ENCODE assay signal across 14 mouse cellular contexts in the genomic region with DNA sequence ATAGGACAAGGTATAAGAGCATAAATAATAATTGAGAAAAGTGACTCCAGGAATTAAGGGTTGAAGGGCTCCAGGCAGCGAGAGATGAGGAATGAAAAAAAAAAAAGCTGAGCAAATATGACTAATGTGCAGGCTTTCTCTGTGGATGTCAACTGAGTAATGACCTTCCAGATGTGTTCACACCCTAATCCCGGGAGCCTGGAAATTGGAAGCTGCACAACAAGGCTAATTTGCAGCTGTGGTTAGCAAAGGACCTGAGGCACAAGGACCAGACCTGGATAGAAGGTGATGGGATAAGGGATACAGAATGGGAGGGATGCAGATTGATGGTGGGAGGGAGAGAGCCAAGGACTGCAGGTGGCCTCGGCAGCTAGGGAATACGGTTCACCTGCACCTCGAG.
"Had no signal": no experiment of that assay in that cellular context is flagged by ENCODE, and none has a peak within 500 bp of the region (broad histone marks: within the 10 kb centered on the region; RNA-seq: fewer than 3 reads in every experiment).

No protein-coding gene starts in this region.

- ATAC-seq: midbrain, embryonic 15.5 days had no signal

- H3K27ac ChIP-seq: kidney, embryonic 15.5 days; liver, embryonic 15.5 days; macrophage; midbrain, embryonic 15.5 days; neural tube, embryonic 12.5 days had no signal

- H3K4me1 ChIP-seq: kidney, embryonic 15.5 days; liver, embryonic 15.5 days; megakaryocyte, embryonic 14.5 days; midbrain, embryonic 15.5 days had no signal

- H3K36me3 ChIP-seq: kidney, embryonic 15.5 days; liver, embryonic 15.5 days; midbrain, embryonic 15.5 days; neural tube, embryonic 12.5 days had no signal

- H3K9ac ChIP-seq: kidney, embryonic 15.5 days; liver, embryonic 15.5 days; midbrain, embryonic 15.5 days; neural tube, embryonic 12.5 days had no signal

- DNase-seq: kidney, postnatal 14 days; left cerebral cortex, postnatal 4 days; lung, adult 2 months; lung, postnatal 14 days; retina, postnatal 1 day; thymus, postnatal 4 days had no signal

- H3K4me2 ChIP-seq: kidney, embryonic 15.5 days; liver, embryonic 11.5 days; liver, embryonic 15.5 days; midbrain, embryonic 11.5 days; midbrain, embryonic 15.5 days; neural tube, embryonic 12.5 days had no signal

- H3K4me3 ChIP-seq: kidney, embryonic 15.5 days; liver, embryonic 15.5 days; megakaryocyte, embryonic 14.5 days; midbrain, embryonic 15.5 days; neural tube, embryonic 12.5 days had no signal

- H3K27me3 ChIP-seq: liver, embryonic 15.5 days; midbrain, embryonic 15.5 days; neural tube, embryonic 12.5 days had no signal

- H3K9me3 ChIP-seq: kidney, embryonic 15.5 days; liver, embryonic 15.5 days; megakaryocyte, embryonic 14.5 days; midbrain, embryonic 15.5 days; neural tube, embryonic 12.5 days had no signal
